Mouse (Mus musculus) telencephalon, adult 2 months (tissue): ENCODE measurements at regions not wholly inside any gene's neighbourhood (a gene's known extent, or its start where the extent isn't known, plus 50 kb on each side); places are given as distances from the start of the nearest gene placed in this dataset.
A peak's percentile ranks its signal among the peaks of the same experiment; 100 is the strongest.

Experiments
- DNase-seq: peaks from one replicate; pipeline ENCODE4 v3.0.0-alpha.2; 2011; ENCODE audit warnings: low read depth, low spot score

- DNase-seq: no peak
Observed at GRCm38 (mm10) chr13:37503449-37503848, 158.4 kb downstream of the Ly86 start.

- no peak for DNase-seq
Observed at GRCm38 (mm10) chr13:37503898-37504297, 158.9 kb downstream of the Ly86 start.

GRCm38 (mm10) chr13:37504373-37504772 lies 159.4 kb downstream of the Ly86 start:
- no peak for DNase-seq

- no peak for DNase-seq
Observed at GRCm38 (mm10) chr13:37505617-37506016, 160.6 kb downstream of the Ly86 start.

GRCm38 (mm10) chr13:37506046-37506445 lies 161.0 kb downstream of the Ly86 start:
- DNase-seq: no peak

GRCm38 (mm10) chr13:37506701-37507100 lies 161.7 kb downstream of the Ly86 start:
- no peak for DNase-seq

GRCm38 (mm10) chr13:37507146-37507545 lies 162.1 kb downstream of the Ly86 start:
- DNase-seq: no peak

- DNase-seq: no peak
Observed at GRCm38 (mm10) chr13:37508385-37509351, 163.7 kb downstream of the Ly86 start.

GRCm38 (mm10) chr13:37509352-37509851 lies 164.4 kb downstream of the Ly86 start:
- no peak for DNase-seq

- no peak for DNase-seq
Observed at GRCm38 (mm10) chr13:37510511-37510910, 165.5 kb downstream of the Ly86 start.

GRCm38 (mm10) chr13:37511006-37511405 lies 166.0 kb downstream of the Ly86 start:
- DNase-seq: no peak

- DNase-seq: no peak
Observed at GRCm38 (mm10) chr13:37511406-37511805, 166.4 kb downstream of the Ly86 start.

GRCm38 (mm10) chr13:37512781-37513180 lies 167.8 kb downstream of the Ly86 start:
- no peak for DNase-seq

- no peak for DNase-seq
Observed at GRCm38 (mm10) chr13:37513206-37513904, 168.3 kb downstream of the Ly86 start.

- peak; percentile 44 for DNase-seq
Observed at GRCm38 (mm10) chr13:37513905-37514607, 169.0 kb downstream of the Ly86 start.

GRCm38 (mm10) chr13:37514641-37515305 lies 169.8 kb downstream of the Ly86 start:
- DNase-seq: no peak

- no peak for DNase-seq
Observed at GRCm38 (mm10) chr13:37517055-37517807, 172.2 kb downstream of the Ly86 start.

- DNase-seq: no peak
Observed at GRCm38 (mm10) chr13:37519948-37520347, 174.9 kb downstream of the Ly86 start.

- DNase-seq: no peak
Observed at GRCm38 (mm10) chr13:37525097-37525726, 180.2 kb downstream of the Ly86 start.

- no peak for DNase-seq
Observed at GRCm38 (mm10) chr13:37526102-37526501, 181.1 kb downstream of the Ly86 start.
